Mouse (Mus musculus) neural tube, embryonic 12.5 days (tissue): ENCODE measurements around the gene Mcpt9. TPM values are rescaled to one million over a fixed set of nuclear protein-coding genes. Genes with fewer than 3 reads are reported as not detected.

Experiments
- polyA plus RNA-seq: library from polyadenylated mRNA; unstranded; fragments of >200 nt; fragmentation: Nextera tagmentation; extraction: Ambion mirVana; gene quantifications from 2 replicates; pipeline ENCODE4 v1.2.1, GENCODE M21; 2016

Mcpt9 gene
- polyA plus RNA-seq, 1 experiment from 2014 or later: not detected

Other genes with a start within 250 kb of the Mcpt9 start
- 9.2 and 10.1 TPM in 2 replicates for gene Adcy4, start 246.4 kb downstream of the Mcpt9 start, polyA plus RNA-seq
- 7.9 and 8.7 TPM in 2 replicates for gene Ripk3, start 241.6 kb downstream of the Mcpt9 start, polyA plus RNA-seq
- gene Nfatc4, start 207.4 kb downstream of the Mcpt9 start, polyA plus RNA-seq: 22.0 and 24.8 TPM in 2 replicates
- 19.7 and 21.5 TPM in 2 replicates for gene Nynrin, start 176.5 kb downstream of the Mcpt9 start, polyA plus RNA-seq
- 0.25 and 0.28 TPM in 2 replicates for gene Cbln3, start 146.1 kb downstream of the Mcpt9 start, polyA plus RNA-seq
- 18.3 and 19.7 TPM in 2 replicates for gene Khnyn, start 145.5 kb downstream of the Mcpt9 start, polyA plus RNA-seq
- 59.9 and 66.0 TPM in 2 replicates for gene Sdr39u1, start 130.2 kb downstream of the Mcpt9 start, polyA plus RNA-seq
- not detected in 2 replicates for gene Cma1, start 85.8 kb downstream of the Mcpt9 start, polyA plus RNA-seq
- gene Cma2, start 79.5 kb downstream of the Mcpt9 start, polyA plus RNA-seq: not detected in 2 replicates
- gene Mcpt1, start 12.5 kb downstream of the Mcpt9 start, polyA plus RNA-seq: not detected in 2 replicates
- not detected in 2 replicates for gene Mcpt2, start 11.5 kb upstream of the Mcpt9 start, polyA plus RNA-seq
- not detected in 2 replicates for gene Mcpt4, start 31.8 kb upstream of the Mcpt9 start, polyA plus RNA-seq
- gene Mcpt8, start 54.8 kb upstream of the Mcpt9 start, polyA plus RNA-seq: not detected in 2 replicates
- gene Ctsg, start 72.1 kb upstream of the Mcpt9 start, polyA plus RNA-seq: not detected in 2 replicates
- gene Gzme, start 90.1 kb upstream of the Mcpt9 start, polyA plus RNA-seq: not detected in 2 replicates
- not detected in 2 replicates for gene Gzmd, start 102.1 kb upstream of the Mcpt9 start, polyA plus RNA-seq
- not detected in 2 replicates for gene Gzmg, start 129.1 kb upstream of the Mcpt9 start, polyA plus RNA-seq
- not detected in 2 replicates for gene Gzmn, start 144.1 kb upstream of the Mcpt9 start, polyA plus RNA-seq
- gene Gzmf, start 180.9 kb upstream of the Mcpt9 start, polyA plus RNA-seq: not detected in 2 replicates
- gene Gzmc, start 204.2 kb upstream of the Mcpt9 start, polyA plus RNA-seq: not detected in 2 replicates
- not detected in 2 replicates for gene Gzmb, start 231.8 kb upstream of the Mcpt9 start, polyA plus RNA-seq